Mouse (Mus musculus) liver, embryonic 13.5 days (tissue): Measurements from ENCODE around the gene Mybphl. TPM values are rescaled to one million over a fixed set of nuclear protein-coding genes. Genes with fewer than 3 reads are reported as not detected.

Source experiments
- ATAC-seq: fragments of 200-750 bp; cut with Nextera tagmentation; 2 replicates; pipeline ENCODE4 v1.8.0; 2017; ENCODE audit warnings: low read depth, mild to moderate bottlenecking, moderate number of reproducible peaks, moderate library complexity
- DNase-seq: peaks from one replicate; pipeline ENCODE4 v3.0.0; 2022
- H3K27ac ChIP-seq: fragments of 300-500 bp; sonication (generic); 2 replicates; pipeline ENCODE4 v1.5.1; 2015; ENCODE audit warnings: moderate library complexity, mild to moderate bottlenecking, inconsistent platforms
- H3K27me3 ChIP-seq: fragments of 300-500 bp; sonication (generic); 2 replicates; pipeline ENCODE4 v1.6.1; 2015; ENCODE audit warnings: mild to moderate bottlenecking, inconsistent platforms
- H3K36me3 ChIP-seq: fragments of 300-500 bp; sonication (generic); 2 replicates; pipeline ENCODE4 v1.6.1; 2015; ENCODE audit warnings: mild to moderate bottlenecking, inconsistent platforms
- H3K4me1 ChIP-seq: fragments of 300-500 bp; sonication (generic); replicated peaks from 2 replicates; pipeline ENCODE4 v1.6.1; 2015; ENCODE audit warnings: inconsistent platforms
- H3K4me2 ChIP-seq: fragments of 300-500 bp; sonication (generic); 2 replicates; pipeline ENCODE4 v1.6.1; 2015; ENCODE audit warnings: inconsistent platforms, mild to moderate bottlenecking, moderate library complexity
- H3K4me3 ChIP-seq: fragments of 300-500 bp; sonication (generic); replicated peaks from 2 replicates; pipeline ENCODE4 v1.5.1; 2015; ENCODE audit warnings: mild to moderate bottlenecking, inconsistent platforms
- H3K9ac ChIP-seq: fragments of 300-500 bp; sonication (generic); 2 replicates; pipeline ENCODE4 v1.6.1; 2015; ENCODE audit warnings: mild to moderate bottlenecking, inconsistent platforms
- H3K9me3 ChIP-seq: fragments of 300-500 bp; sonication (generic); replicated peaks from 2 replicates; pipeline ENCODE4 v1.6.1; 2016; ENCODE audit warnings: inconsistent platforms
- WGBS: fragments of 180-500 bp; shearing (Covaris S2); methylation state at CpG from one replicate; pipeline ENCODE4 v1.1.7; 2015; ENCODE audit not compliant: insufficient replicate concordance; 5-methylcytosine and 5-hydroxymethylcytosine counted together
- polyA plus RNA-seq: library from polyadenylated mRNA; unstranded; fragments of >200 nt; fragmentation: Nextera tagmentation; extraction: Ambion mirVana; gene quantifications from 2 replicates; pipeline ENCODE4 v1.2.1, GENCODE M21; 2015

Gene Mybphl
- polyA plus RNA-seq, 1 experiment from 2014 or later = 0.07 TPM

DNA sequence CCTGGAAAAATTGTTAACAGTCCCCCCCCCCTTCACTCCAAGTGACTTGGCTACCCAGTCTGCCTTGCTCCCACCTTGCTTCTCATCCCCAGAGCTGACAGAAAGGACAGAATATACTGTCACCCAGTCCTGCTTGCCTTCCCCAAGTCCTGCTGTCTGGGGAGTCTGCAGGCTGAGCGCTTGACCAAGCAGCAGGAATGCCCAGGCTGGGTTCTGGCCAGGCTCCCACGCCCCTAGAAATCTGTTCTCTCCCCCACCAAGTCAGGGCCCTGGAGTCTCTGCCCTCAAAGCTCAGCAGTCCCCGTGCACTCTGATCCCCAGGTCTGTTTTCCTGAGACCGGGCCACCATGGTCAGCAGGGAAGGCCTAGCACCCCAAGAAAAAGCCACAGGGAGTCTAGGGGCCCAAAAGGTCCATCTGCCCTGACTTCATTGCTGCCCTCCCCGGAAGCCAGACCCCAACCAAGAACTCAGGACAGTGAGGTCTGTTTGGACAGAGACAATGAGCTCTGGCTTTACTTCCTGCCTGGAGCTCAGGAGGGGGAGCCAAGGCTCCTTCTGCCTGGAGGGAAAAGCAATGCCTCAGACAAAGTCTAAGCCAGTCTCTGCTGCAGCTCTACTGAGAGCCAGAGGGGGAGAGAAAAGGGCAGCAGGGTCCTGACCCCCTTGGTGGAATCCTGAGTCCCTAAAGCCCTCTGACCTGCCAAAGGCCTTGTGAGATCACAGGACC lies 46.5 kb downstream of the Mybphl start:
- H3K9ac ChIP-seq = no peak overlapping the region

DNA sequence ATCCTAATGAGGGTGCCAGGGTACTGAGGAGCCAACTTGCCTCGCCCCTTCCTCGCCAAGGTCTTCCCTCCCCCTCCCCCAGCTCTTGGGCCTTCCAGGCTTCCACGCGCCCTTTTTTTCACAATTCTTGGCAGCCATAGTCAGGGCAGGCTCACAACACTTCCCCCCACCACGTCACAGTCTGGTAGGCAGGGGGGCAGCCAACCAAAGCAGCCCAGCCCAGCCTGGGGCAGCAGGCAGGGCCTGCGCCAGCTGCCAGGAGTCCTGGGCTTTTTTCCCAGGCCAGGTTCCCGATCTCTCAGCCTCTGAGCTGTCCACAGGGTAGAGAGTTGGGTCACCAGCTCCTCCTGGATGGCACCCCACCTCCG lies 47.0 kb downstream of the Mybphl start:
- peaks cover 28% of the 10 kb centered on the region for H3K27me3 ChIP-seq
- H3K27ac ChIP-seq = no peak overlapping the region
- H3K36me3 ChIP-seq = no peaks in the 10 kb centered on the region
- H3K4me1 ChIP-seq = peaks cover 16% of the 10 kb centered on the region
- peaks cover 17% of the 10 kb centered on the region for H3K9me3 ChIP-seq
- DNase-seq (no peak), ATAC-seq (no peak)
- 65% methylated on average over 8 of the region's 8 CpGs for WGBS
- H3K9ac ChIP-seq = no peak overlapping the region
- H3K4me3 ChIP-seq = no peak overlapping the region
- H3K4me2 ChIP-seq = no peak overlapping the region

More for the DNA sequence above, 46.5 kb downstream of the Mybphl start:
- H3K4me2 ChIP-seq = no peak overlapping the region
- H3K4me3 ChIP-seq = no peak overlapping the region
- H3K27me3 ChIP-seq = peaks cover 22% of the 10 kb centered on the region
- ATAC-seq (no peak), DNase-seq (no peak)
- no peak overlapping the region for H3K27ac ChIP-seq
- peaks cover 13% of the 10 kb centered on the region for H3K4me1 ChIP-seq
- H3K36me3 ChIP-seq = no peaks in the 10 kb centered on the region
- H3K9me3 ChIP-seq = peaks cover 17% of the 10 kb centered on the region
- 53% methylated on average over 5 of the region's 5 CpGs for WGBS

DNA sequence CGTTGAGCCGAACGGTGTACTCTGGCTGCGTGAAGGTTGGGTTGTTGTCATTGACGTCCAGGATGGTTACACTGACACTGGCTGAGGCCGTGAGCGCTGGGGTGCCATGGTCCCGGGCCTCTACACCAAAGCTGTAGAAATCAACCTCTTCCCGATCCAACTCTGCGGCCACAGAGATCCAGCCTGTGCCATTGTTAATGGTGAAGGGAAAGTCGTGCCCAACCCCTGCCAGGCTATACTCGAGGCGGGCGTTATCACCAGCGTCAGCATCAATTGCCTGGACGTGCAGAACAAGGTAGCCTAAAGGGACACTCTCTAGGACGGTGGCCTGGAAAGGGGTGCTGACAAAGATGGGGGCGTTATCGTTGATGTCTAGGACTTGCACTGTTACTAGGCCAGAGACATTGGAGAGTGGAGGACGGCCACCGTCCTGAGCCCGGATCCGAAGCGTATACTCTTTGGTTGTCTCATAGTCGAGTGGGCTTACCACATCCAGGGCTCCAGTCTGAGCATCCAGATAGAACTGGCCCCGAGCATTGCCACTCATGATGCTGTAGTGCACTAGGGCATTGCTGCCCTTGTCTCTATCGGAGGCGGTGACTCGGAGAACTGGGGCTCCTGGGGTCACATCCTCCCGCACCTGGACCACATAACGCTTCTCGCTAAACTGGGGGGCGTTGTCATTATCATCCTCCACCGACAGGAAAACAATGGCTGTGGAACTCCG lies 49.1 kb downstream of the Mybphl start:
- no peak overlapping the region for H3K27ac ChIP-seq
- WGBS = 88% methylated on average over 35 of the region's 35 CpGs
- H3K4me3 ChIP-seq = no peak overlapping the region
- peaks cover 17% of the 10 kb centered on the region for H3K9me3 ChIP-seq
- DNase-seq (no peak), ATAC-seq (no peak)
- no peak overlapping the region for H3K9ac ChIP-seq
- no peak overlapping the region for H3K4me2 ChIP-seq
- H3K36me3 ChIP-seq = no peaks in the 10 kb centered on the region
- peaks cover 45% of the 10 kb centered on the region for H3K27me3 ChIP-seq
- peaks cover 16% of the 10 kb centered on the region for H3K4me1 ChIP-seq

DNA sequence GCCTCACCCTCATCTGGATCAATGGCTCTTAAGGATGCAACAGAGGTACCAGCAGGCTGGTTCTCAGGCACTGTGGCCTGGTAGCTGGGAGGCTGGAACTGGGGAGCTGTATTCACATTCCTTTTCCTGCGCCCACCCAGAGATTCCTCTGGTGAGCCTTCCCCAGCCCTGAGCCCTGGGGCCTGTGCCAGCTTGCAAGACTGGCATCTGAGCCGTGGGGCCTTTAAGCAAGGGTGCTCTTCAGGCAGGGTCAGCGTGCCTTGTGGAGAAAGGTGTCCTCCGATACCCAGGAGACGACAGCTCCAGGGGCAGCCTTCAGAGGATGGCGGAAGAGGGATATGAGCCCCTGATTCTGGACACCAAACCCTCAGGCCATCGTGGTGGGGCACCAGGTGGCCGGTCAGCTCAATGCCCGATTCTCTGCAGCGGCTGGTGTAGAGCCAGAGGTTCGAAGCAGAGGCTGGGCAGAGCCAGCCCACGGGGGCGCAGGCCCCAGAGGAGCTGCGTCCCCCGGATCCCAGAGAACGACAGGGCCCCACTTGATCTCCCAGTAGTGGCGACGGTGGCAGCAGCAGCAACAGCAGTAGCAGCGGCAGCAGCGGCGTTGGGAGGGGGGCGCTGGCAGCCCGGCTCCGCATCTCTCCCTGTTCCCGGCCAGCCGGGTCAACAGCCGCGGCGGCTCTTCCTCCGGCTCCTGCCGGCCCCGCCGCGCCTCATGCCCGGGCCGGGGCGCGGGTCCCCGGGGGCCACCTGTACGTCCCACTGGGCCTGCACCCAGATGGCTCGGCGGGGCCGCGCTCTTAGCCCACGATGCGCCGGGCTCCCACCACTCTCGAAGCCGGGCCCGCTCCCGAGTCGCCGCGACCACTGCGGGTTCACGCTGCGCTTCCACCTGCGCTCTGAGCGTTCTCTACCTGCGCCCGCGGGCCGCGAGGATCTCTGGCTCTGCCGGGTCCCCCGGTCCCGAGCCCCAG lies 50.4 kb downstream of the Mybphl start, which contains the start of gene Celsr2:
Gene Celsr2, minus strand, starts transcription at position 696 of the 974 bp plus-strand sequence.
- 0 out of 2 replicates have a peak, but pooled peaks have one; percentile 19 for ATAC-seq
- no peak within 1 kb of the TSS for H3K27ac ChIP-seq

DNA sequence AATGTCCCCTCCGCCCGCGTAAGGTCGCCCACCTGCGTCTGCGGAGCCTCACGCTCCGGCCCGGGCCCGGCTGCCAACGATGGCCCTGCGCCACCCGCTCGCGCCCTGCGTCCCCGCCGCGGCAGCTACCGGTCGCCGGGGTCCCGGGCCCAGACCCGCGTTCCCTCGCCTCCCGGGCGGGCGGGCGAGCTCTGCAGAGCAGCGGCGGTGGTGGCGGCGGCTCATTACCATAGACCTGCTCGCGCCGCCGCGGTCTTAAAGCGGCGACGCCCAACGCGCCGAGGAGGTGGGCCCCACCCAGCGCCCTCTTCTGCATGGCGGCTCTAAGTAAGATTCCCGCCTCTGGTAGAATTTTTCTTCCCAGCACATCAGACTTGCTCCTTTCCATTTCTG lies 51.1 kb downstream of the Mybphl start:
- WGBS = under 1% methylated on average over 48 of the region's 48 CpGs
- DNase-seq = peak; percentile 36
- peaks cover 17% of the 10 kb centered on the region for H3K9me3 ChIP-seq
- peak; percentile 75 for ATAC-seq
- peaks cover 16% of the 10 kb centered on the region for H3K4me1 ChIP-seq
- peak overlapping the region; percentile 65 for H3K4me3 ChIP-seq
- H3K4me2 ChIP-seq = peak overlapping the region; percentile 97
- H3K36me3 ChIP-seq = no peaks in the 10 kb centered on the region
- peak overlapping the region; percentile 71 for H3K9ac ChIP-seq
- H3K27me3 ChIP-seq = peaks cover 49% of the 10 kb centered on the region
- no peak overlapping the region for H3K27ac ChIP-seq

More for the DNA sequence above, 50.4 kb downstream of the Mybphl start, which contains the start of gene Celsr2:
- Histone ChIP-seq H3K36me3 (no peaks in the 10 kb centered on the region), H3K4me1 (peaks cover 16% of the 10 kb centered on the region), H3K4me3 (peak within 1 kb of the TSS; percentile 65), H3K4me2 (peak within 1 kb of the TSS; percentile 97), H3K27me3 (peaks cover 45% of the 10 kb centered on the region), H3K9me3 (peaks cover 17% of the 10 kb centered on the region), H3K9ac (peak within 1 kb of the TSS; percentile 71)
- DNase-seq = no peak
- WGBS = 9% methylated on average over 65 of the region's 67 CpGs

DNA sequence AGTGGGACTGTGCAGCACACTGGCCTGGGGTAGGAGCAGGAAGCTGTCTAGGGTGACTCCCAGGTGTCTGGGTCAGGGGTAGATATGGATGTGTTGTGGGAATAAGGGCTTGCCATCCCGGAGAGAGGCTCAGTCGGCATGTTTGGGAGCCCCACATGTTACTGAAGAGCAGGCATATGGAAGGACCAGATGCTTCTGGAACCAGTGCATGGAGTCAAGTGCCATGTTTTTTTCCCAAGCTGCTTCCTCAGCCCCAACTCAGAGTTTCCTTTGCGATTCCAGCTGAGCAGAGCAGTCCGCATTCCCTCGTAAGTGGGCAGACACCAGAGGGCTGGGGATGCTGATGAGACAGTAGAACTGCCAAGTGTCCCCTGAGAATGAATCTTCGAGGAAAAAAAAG lies 58.3 kb downstream of the Mybphl start:
- Histone ChIP-seq H3K9ac (no peak overlapping the region), H3K4me3 (no peak overlapping the region), H3K9me3 (no peaks in the 10 kb centered on the region), H3K27me3 (peaks cover 9% of the 10 kb centered on the region), H3K36me3 (peaks cover 31% of the 10 kb centered on the region), H3K27ac (no peak overlapping the region), H3K4me2 (no peak overlapping the region), H3K4me1 (peaks cover 15% of the 10 kb centered on the region)
- ATAC-seq (no peak), DNase-seq (no peak)
- 49% methylated on average over 6 of the region's 6 CpGs for WGBS

DNA sequence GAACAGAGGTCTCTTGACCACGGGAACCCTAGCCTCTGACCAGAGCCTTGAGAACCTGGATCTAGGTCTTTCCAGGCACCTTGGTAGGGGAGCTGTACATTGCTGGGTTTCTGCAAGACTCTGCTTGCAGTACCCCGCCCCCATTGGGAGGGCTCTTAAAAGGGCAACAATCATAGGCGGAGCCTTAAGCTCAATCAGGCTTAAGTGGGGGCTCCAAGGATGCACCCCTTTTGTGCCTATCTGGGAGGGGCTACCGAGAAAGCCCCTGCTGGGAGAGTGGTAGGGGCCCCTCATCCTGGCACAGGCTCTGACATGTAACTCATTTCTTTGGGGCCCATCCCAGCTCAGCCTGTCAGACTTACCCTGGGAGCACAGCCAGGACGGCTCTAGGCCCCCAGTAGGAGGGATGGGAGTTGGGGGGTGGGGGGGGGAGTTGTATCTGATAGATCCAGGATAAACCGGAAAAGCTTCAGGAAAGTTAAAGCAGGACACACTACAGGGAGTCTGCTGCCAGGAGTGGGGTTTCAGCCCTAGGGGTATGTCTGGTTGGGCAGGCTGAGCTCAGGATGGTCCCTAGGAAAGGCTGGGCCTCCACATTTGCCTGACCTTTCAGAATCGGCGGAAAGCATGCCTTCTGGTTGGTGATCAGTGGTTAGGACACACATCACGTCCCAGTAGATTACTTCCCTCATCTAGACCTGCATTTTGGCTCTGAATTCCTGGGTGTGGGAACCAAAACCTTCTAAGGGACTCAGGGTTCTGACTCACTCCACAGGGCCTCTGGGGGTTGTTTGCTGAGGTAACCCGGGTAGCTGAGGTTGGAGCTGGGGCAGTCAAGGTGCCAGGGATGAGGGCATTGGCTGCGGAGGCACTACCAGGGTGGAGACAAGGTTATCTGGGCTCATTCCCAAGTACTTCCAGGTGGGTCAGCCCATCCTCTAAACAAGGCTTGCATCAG lies 59.4 kb downstream of the Mybphl start:
- no peak overlapping the region for H3K4me3 ChIP-seq
- 0 out of 2 replicates have a peak overlapping the region, but pooled peaks have one; percentile 12 for H3K4me2 ChIP-seq
- H3K27ac ChIP-seq = no peak overlapping the region
- H3K36me3 ChIP-seq = peaks cover 43% of the 10 kb centered on the region
- peaks cover 15% of the 10 kb centered on the region for H3K4me1 ChIP-seq
- no peak overlapping the region for H3K9ac ChIP-seq
- ATAC-seq (peak; percentile 37), DNase-seq (no peak)
- H3K9me3 ChIP-seq = no peaks in the 10 kb centered on the region
- H3K27me3 ChIP-seq = peaks cover 4% of the 10 kb centered on the region; the same call in 1 of the 2 replicates
- 26% methylated on average over 11 of the region's 11 CpGs for WGBS

GRCm38 (mm10) chr3:108424944-108425623 lies 60.4 kb downstream of the Mybphl start:
- no peak overlapping the region for H3K4me3 ChIP-seq
- WGBS = 72% methylated on average over 7 of the region's 7 CpGs
- no peak overlapping the region for H3K4me2 ChIP-seq
- no peaks in the 10 kb centered on the region for H3K9me3 ChIP-seq
- DNase-seq (no peak), ATAC-seq (no peak)
- peaks cover 52% of the 10 kb centered on the region for H3K36me3 ChIP-seq
- peaks cover 4% of the 10 kb centered on the region; the same call in 1 of the 2 replicates for H3K27me3 ChIP-seq
- H3K4me1 ChIP-seq = peaks cover 15% of the 10 kb centered on the region
- H3K27ac ChIP-seq = no peak overlapping the region
- H3K9ac ChIP-seq = no peak overlapping the region

- Histone ChIP-seq H3K27ac (no peak overlapping the region), H3K4me1 (peaks cover 15% of the 10 kb centered on the region), H3K9me3 (no peaks in the 10 kb centered on the region), H3K4me2 (no peak overlapping the region), H3K36me3 (peaks cover 57% of the 10 kb centered on the region), H3K9ac (no peak overlapping the region), H3K27me3 (peaks cover 2% of the 10 kb centered on the region; the same call in 1 of the 2 replicates), H3K4me3 (no peak overlapping the region)
- ATAC-seq (no peak), DNase-seq (no peak)
- 84% methylated on average over 6 of the region's 6 CpGs for WGBS
Measured at GRCm38 (mm10) chr3:108425624-108426018, 60.9 kb downstream of the Mybphl start.
